Mouse (Mus musculus): Measurements from ENCODE around the gene Tmem191c. TPM values are rescaled to one million over a fixed set of nuclear protein-coding genes. Genes with fewer than 3 reads are reported as not detected.

The Tmem191c gene
- polyA plus RNA-seq, 1 experiment from 2014 or later = 11.1 TPM

DNA sequence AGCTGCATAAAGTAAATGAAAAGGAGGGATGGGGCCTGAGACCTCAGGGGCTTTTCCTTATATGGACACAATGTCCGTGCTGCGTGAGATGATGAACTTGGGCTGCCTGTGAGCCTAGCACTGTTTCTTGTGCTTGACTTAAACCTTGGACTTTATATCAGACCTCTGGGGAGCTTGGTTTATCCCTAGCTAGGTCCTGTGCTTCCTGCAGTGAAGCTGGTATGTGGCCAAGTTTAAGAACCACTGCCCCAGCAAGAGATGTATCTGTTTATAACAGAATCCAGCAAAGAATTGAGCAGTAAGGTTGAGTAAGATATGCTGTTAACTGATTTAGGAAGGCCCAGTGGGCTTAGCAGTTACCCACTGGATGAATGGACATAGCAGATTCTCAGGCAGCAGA is 36.5 kb upstream of the Tmem191c start:
- peaks cover 34% of the 10 kb centered on the region for H3K4me1 ChIP-seq (ENCODE audit: control insufficient read depth, insufficient read depth, low read length)
- ATAC-seq (ENCODE audit: low FRiP score, low TSS enrichment) = no peak
- H3K36me3 ChIP-seq (ENCODE audit: control insufficient read depth, insufficient read depth, low read length) = no peaks in the 10 kb centered on the region
- no peak overlapping the region for H3K4me3 ChIP-seq (ENCODE audit: low read length)
- no peaks in the 10 kb centered on the region for H3K27me3 ChIP-seq (ENCODE audit: control insufficient read depth, insufficient read depth, low read length)
- no peak overlapping the region for H3K4me2 ChIP-seq (replicated peaks; ENCODE audit: low read depth, low read length)
- no peak overlapping the region for H3K9ac ChIP-seq (ENCODE audit: low read depth, low read length)
- no peak overlapping the region for H3K27ac ChIP-seq (ENCODE audit: low read depth, low read length)
- 83% methylated on average over 2 of the region's 2 CpGs for WGBS
- H3K9me3 ChIP-seq (ENCODE audit: control insufficient read depth, low read length) = no peaks in the 10 kb centered on the region

- Histone ChIP-seq H3K4me3 (ENCODE audit: low read length) (no peak overlapping the region), H3K36me3 (ENCODE audit: control insufficient read depth, insufficient read depth, low read length) (no peaks in the 10 kb centered on the region), H3K4me1 (ENCODE audit: control insufficient read depth, insufficient read depth, low read length) (peaks cover 18% of the 10 kb centered on the region; the same call in 1 of the 2 replicates), H3K27ac (ENCODE audit: low read depth, low read length) (no peak overlapping the region), H3K9me3 (ENCODE audit: control insufficient read depth, low read length) (no peaks in the 10 kb centered on the region), H3K9ac (ENCODE audit: low read depth, low read length) (no peak overlapping the region), H3K27me3 (ENCODE audit: control insufficient read depth, insufficient read depth, low read length) (no peaks in the 10 kb centered on the region), H3K4me2 (replicated peaks; ENCODE audit: low read depth, low read length) (no peak overlapping the region)
- no peak for ATAC-seq (ENCODE audit: low FRiP score, low TSS enrichment)
- WGBS = 57% methylated on average over 1 of the region's 1 CpGs
Observed at GRCm38 (mm10) chr16:17243731-17244130, 32.1 kb upstream of the Tmem191c start.

GRCm38 (mm10) chr16:17244996-17245395 is 30.9 kb upstream of the Tmem191c start:
- no peak overlapping the region for H3K27ac ChIP-seq (ENCODE audit: low read depth, low read length)
- H3K27me3 ChIP-seq (ENCODE audit: control insufficient read depth, insufficient read depth, low read length) = no peaks in the 10 kb centered on the region
- H3K36me3 ChIP-seq (ENCODE audit: control insufficient read depth, insufficient read depth, low read length) = no peaks in the 10 kb centered on the region
- H3K4me1 ChIP-seq (ENCODE audit: control insufficient read depth, insufficient read depth, low read length) = peaks cover 18% of the 10 kb centered on the region; the same call in 1 of the 2 replicates
- 73% methylated on average over 1 of the region's 1 CpGs for WGBS
- H3K4me2 ChIP-seq (replicated peaks; ENCODE audit: low read depth, low read length) = no peak overlapping the region
- H3K9me3 ChIP-seq (ENCODE audit: control insufficient read depth, low read length) = no peaks in the 10 kb centered on the region
- no peak for ATAC-seq (ENCODE audit: low FRiP score, low TSS enrichment)
- no peak overlapping the region for H3K4me3 ChIP-seq (ENCODE audit: low read length)
- no peak overlapping the region for H3K9ac ChIP-seq (ENCODE audit: low read depth, low read length)

GRCm38 (mm10) chr16:17247727-17248126 is 28.1 kb upstream of the Tmem191c start:
- Histone ChIP-seq H3K4me2 (replicated peaks; ENCODE audit: low read depth, low read length) (no peak overlapping the region), H3K36me3 (ENCODE audit: control insufficient read depth, insufficient read depth, low read length) (no peaks in the 10 kb centered on the region), H3K4me3 (ENCODE audit: low read length) (no peak overlapping the region), H3K9me3 (ENCODE audit: control insufficient read depth, low read length) (no peaks in the 10 kb centered on the region), H3K9ac (ENCODE audit: low read depth, low read length) (no peak overlapping the region), H3K27me3 (ENCODE audit: control insufficient read depth, insufficient read depth, low read length) (no peaks in the 10 kb centered on the region), H3K27ac (ENCODE audit: low read depth, low read length) (no peak overlapping the region), H3K4me1 (ENCODE audit: control insufficient read depth, insufficient read depth, low read length) (peaks cover 24% of the 10 kb centered on the region)
- WGBS = 65% methylated on average over 4 of the region's 4 CpGs
- ATAC-seq (ENCODE audit: low FRiP score, low TSS enrichment) = no peak

GRCm38 (mm10) chr16:17249135-17249534 is 26.7 kb upstream of the Tmem191c start:
- no peak for ATAC-seq (ENCODE audit: low FRiP score, low TSS enrichment)
- H3K9ac ChIP-seq (ENCODE audit: low read depth, low read length) = no peak overlapping the region
- peaks cover 31% of the 10 kb centered on the region for H3K4me1 ChIP-seq (ENCODE audit: control insufficient read depth, insufficient read depth, low read length)

GRCm38 (mm10) chr16:17251539-17251938 is 24.3 kb upstream of the Tmem191c start:
- no peak for ATAC-seq (ENCODE audit: low FRiP score, low TSS enrichment)
- Histone ChIP-seq H3K9ac (ENCODE audit: low read depth, low read length) (no peak overlapping the region), H3K27me3 (ENCODE audit: control insufficient read depth, insufficient read depth, low read length) (no peaks in the 10 kb centered on the region), H3K4me1 (ENCODE audit: control insufficient read depth, insufficient read depth, low read length) (peaks cover 35% of the 10 kb centered on the region), H3K4me2 (replicated peaks; ENCODE audit: low read depth, low read length) (no peak overlapping the region), H3K27ac (ENCODE audit: low read depth, low read length) (0 out of 2 replicates have a peak overlapping the region, but pooled peaks have one; percentile 24), H3K9me3 (ENCODE audit: control insufficient read depth, low read length) (no peaks in the 10 kb centered on the region), H3K36me3 (ENCODE audit: control insufficient read depth, insufficient read depth, low read length) (peaks cover 6% of the 10 kb centered on the region; the same call in 1 of the 2 replicates), H3K4me3 (ENCODE audit: low read length) (no peak overlapping the region)
- WGBS = 62% methylated on average over 3 of the region's 3 CpGs

More at GRCm38 (mm10) chr16:17249135-17249534, 26.7 kb upstream of the Tmem191c start:
- Histone ChIP-seq H3K36me3 (ENCODE audit: control insufficient read depth, insufficient read depth, low read length) (no peaks in the 10 kb centered on the region), H3K4me2 (replicated peaks; ENCODE audit: low read depth, low read length) (no peak overlapping the region; the same call in 1 of the 2 replicates), H3K27ac (ENCODE audit: low read depth, low read length) (no peak overlapping the region), H3K27me3 (ENCODE audit: control insufficient read depth, insufficient read depth, low read length) (no peaks in the 10 kb centered on the region), H3K9me3 (ENCODE audit: control insufficient read depth, low read length) (no peaks in the 10 kb centered on the region), H3K4me3 (ENCODE audit: low read length) (no peak overlapping the region)
- 43% methylated on average over 6 of the region's 6 CpGs for WGBS

- Histone ChIP-seq H3K4me1 (ENCODE audit: control insufficient read depth, insufficient read depth, low read length) (peaks cover 35% of the 10 kb centered on the region), H3K36me3 (ENCODE audit: control insufficient read depth, insufficient read depth, low read length) (peaks cover 10% of the 10 kb centered on the region), H3K4me3 (ENCODE audit: low read length) (no peak overlapping the region), H3K4me2 (replicated peaks; ENCODE audit: low read depth, low read length) (no peak overlapping the region), H3K27ac (ENCODE audit: low read depth, low read length) (0 out of 2 replicates have a peak overlapping the region, but pooled peaks have one; percentile 24), H3K27me3 (ENCODE audit: control insufficient read depth, insufficient read depth, low read length) (no peaks in the 10 kb centered on the region), H3K9me3 (ENCODE audit: control insufficient read depth, low read length) (no peaks in the 10 kb centered on the region), H3K9ac (ENCODE audit: low read depth, low read length) (no peak overlapping the region)
- WGBS = 67% methylated on average over 3 of the region's 3 CpGs
- ATAC-seq (ENCODE audit: low FRiP score, low TSS enrichment) = no peak
Observed at GRCm38 (mm10) chr16:17252086-17252726, 23.7 kb upstream of the Tmem191c start.

DNA sequence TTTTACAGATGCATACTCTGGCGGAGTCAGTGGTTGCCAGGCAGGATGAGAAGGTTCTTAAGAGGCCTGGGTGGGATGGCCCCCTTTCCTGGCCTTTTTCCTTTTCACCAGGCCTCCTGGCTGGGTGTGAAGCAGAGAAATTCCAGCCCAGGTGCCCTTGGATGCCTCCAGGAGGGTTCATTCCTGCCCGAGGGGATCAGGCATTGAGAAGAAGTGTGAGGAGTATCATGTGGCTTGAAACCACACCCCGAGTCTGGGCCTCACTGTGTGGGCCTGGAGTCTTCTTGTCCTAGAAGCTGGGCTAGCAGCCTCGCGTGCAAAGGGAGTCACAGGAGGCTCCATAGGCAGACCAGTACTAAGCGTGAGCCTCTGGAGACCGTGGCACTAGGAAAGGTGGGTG is 23.0 kb upstream of the Tmem191c start:
- Histone ChIP-seq H3K4me1 (ENCODE audit: control insufficient read depth, insufficient read depth, low read length) (peaks cover 35% of the 10 kb centered on the region), H3K4me3 (ENCODE audit: low read length) (no peak overlapping the region), H3K36me3 (ENCODE audit: control insufficient read depth, insufficient read depth, low read length) (peaks cover 16% of the 10 kb centered on the region), H3K4me2 (replicated peaks; ENCODE audit: low read depth, low read length) (no peak overlapping the region), H3K9me3 (ENCODE audit: control insufficient read depth, low read length) (no peaks in the 10 kb centered on the region), H3K9ac (ENCODE audit: low read depth, low read length) (no peak overlapping the region), H3K27ac (ENCODE audit: low read depth, low read length) (no peak overlapping the region), H3K27me3 (ENCODE audit: control insufficient read depth, insufficient read depth, low read length) (no peaks in the 10 kb centered on the region)
- 58% methylated on average over 7 of the region's 7 CpGs for WGBS
- ATAC-seq (ENCODE audit: low FRiP score, low TSS enrichment) = no peak

- Histone ChIP-seq H3K4me2 (replicated peaks; ENCODE audit: low read depth, low read length) (no peak overlapping the region), H3K36me3 (ENCODE audit: control insufficient read depth, insufficient read depth, low read length) (peaks cover 29% of the 10 kb centered on the region), H3K9ac (ENCODE audit: low read depth, low read length) (no peak overlapping the region), H3K27ac (ENCODE audit: low read depth, low read length) (no peak overlapping the region), H3K9me3 (ENCODE audit: control insufficient read depth, low read length) (no peaks in the 10 kb centered on the region), H3K4me1 (ENCODE audit: control insufficient read depth, insufficient read depth, low read length) (peaks cover 35% of the 10 kb centered on the region), H3K4me3 (ENCODE audit: low read length) (no peak overlapping the region), H3K27me3 (ENCODE audit: control insufficient read depth, insufficient read depth, low read length) (no peaks in the 10 kb centered on the region)
- ATAC-seq (ENCODE audit: low FRiP score, low TSS enrichment) = no peak; the same call in 1 of the 2 replicates
- 31% methylated on average over 4 of the region's 4 CpGs for WGBS
Observed at GRCm38 (mm10) chr16:17254005-17254597, 21.8 kb upstream of the Tmem191c start.
